In the genomic region with DNA sequence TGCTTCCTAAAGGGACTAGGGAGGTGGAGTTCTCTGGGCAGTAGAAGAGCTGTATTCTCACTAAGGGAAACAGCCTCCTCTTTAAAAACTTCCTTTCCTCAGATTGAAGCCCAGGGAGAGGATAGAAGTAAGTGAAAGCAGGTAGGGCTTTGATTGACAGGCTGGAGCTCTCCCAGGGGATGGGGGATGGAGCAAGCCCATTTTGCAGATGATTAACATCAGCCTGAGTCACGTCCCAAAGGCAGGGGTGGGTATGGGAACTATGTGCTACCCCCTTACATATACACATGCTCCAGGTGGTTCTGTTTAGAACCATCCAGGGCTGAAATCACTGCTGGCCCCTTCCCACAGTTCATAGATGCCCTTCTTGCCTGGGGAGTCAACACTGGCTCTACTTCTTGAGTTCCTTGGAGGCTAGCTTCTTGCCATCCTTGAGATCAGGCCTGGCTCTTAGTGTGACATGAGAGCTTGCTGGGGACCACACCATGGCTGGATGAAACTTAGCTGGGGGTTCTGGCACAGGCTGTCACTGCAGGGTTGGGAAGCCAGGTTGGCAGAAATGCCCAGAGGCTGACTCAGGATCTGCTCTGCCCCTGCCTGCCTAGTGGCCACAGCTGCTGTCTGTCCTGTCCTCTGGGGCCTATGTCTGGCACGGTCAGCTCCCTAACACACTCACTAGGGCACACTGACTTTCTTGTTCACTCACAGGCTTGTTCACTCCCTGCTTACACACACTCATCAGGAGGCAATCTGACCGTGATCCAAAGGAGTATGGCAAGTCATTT, we compare ENCODE assay signal across 21 mouse cellular contexts. TPM values are rescaled to one million over a fixed set of nuclear protein-coding genes. Genes with fewer than 3 reads are reported as not detected.
A peak's percentile ranks its signal among the peaks of the same experiment; 100 is the strongest.
DNase-seq lines count a peak whose midpoint lies in the region; ATAC-seq and TF ChIP-seq lines count a peak whose summit lies in the region.
"Had no signal": no experiment of that assay in that cellular context is flagged by ENCODE, and none has a peak within 500 bp of the region (broad histone marks: within the 10 kb centered on the region; RNA-seq: fewer than 3 reads in every experiment).

No protein-coding gene starts in this region.

- DNase-seq in adrenal gland, postnatal 14 days = peak; percentile 34
- no peak for DNase-seq in adrenal gland, postnatal 4 days (ENCODE audit: low spot score in 2 of 2)
- peak; percentile 53 for DNase-seq in left cerebral cortex, postnatal 4 days
- DNase-seq in left cerebral cortex, postnatal 36 days (ENCODE audit: low spot score in 2 of 2) = no peak
- peak; percentile 56 for DNase-seq in adipocyte (ENCODE audit: low spot score)
- DNase-seq: cerebellum, adult 11 months; cerebellum, postnatal 14 days; embryo, embryonic 11 days; kidney, adult 11 months; liver; right cerebral cortex, adult 18-20 months; thymus, postnatal 14 days had no signal

- no peak overlapping the region for H3ac ChIP-seq in myocyte (ENCODE audit: control insufficient read depth, insufficient read length)

- TF ChIP-seq POLR2A in myocyte (IDR thresholded peaks at IDR 0.05; ENCODE audit: insufficient read length, low read depth) = no peak

- intact Hi-C loops in left cerebral cortex, postnatal 4 days (cut with DNase I) = loop anchor here (5.0 kb wide), 1 partner anchor 57 kb away; no protein-coding TSS in a partner anchor
- intact Hi-C loops in left cerebral cortex, postnatal 36 days (cut with DNase I) = loop anchor here (5.0 kb wide), 2 partner anchors 42 to 78 kb away; no protein-coding TSS in a partner anchor

- no peak overlapping the region for H3K4me3 ChIP-seq in myocyte
- H3K4me3 ChIP-seq: embryonic facial prominence, embryonic 15.5 days; neural tube, embryonic 12.5 days had no signal

- H3K4me2 ChIP-seq in myocyte (ENCODE audit: low read depth) = peak overlapping the region; percentile 28
- H3K4me2 ChIP-seq: embryonic facial prominence, embryonic 15.5 days; neural tube, embryonic 12.5 days had no signal

- no peak for ATAC-seq in activated CD4-positive, CD25-positive, alpha-beta regulatory T cell, adult 4 months
- ATAC-seq: hindbrain, postnatal 0 days; lung, postnatal 0 days had no signal

- H3K79me2 ChIP-seq in myocyte (ENCODE audit: control insufficient read depth, insufficient read depth) = peaks cover 4% of the 10 kb centered on the region

- no peaks in the 10 kb centered on the region for H3K36me3 ChIP-seq in myocyte (ENCODE audit: control insufficient read depth, insufficient read depth)
- H3K36me3 ChIP-seq: embryonic facial prominence, embryonic 15.5 days; neural tube, embryonic 12.5 days had no signal

- no peaks in the 10 kb centered on the region for H3K27me3 ChIP-seq in myocyte (ENCODE audit: control insufficient read depth, insufficient read depth, insufficient read length)

TF ChIP-seq in myocyte, 11 proteins besides CTCF, POLR2A, EP300 and RAD21:
- TF ChIP-seq MYOD1 (IDR thresholded peaks at IDR 0.05; ENCODE audit: control insufficient read depth in 1 of 3, insufficient read length in 2 of 3, low read depth in 2 of 3) = peak; percentile 21 to 87 (median 50)
- no peak for TF ChIP-seq SRF (IDR thresholded peaks at IDR 0.05; ENCODE audit: control insufficient read depth, insufficient read length, low read depth)
- no peak for TF ChIP-seq USF1 (IDR thresholded peaks at IDR 0.05; ENCODE audit: low read depth)
- no peak for TF ChIP-seq POLR2AphosphoS2 (IDR thresholded peaks at IDR 0.05; ENCODE audit: insufficient read length, low read depth)
- no peak for TF ChIP-seq TCF3 (IDR thresholded peaks at IDR 0.05; ENCODE audit: insufficient read length, low read depth)
- TF ChIP-seq MYOG (IDR thresholded peaks at IDR 0.05; ENCODE audit: control insufficient read depth in 1 of 3, insufficient read depth in 1 of 3, insufficient read length in 2 of 3, low read depth in 2 of 3) = peak in 2 of 3 experiments; percentile 75 to 88
- TF ChIP-seq TCF12 (IDR thresholded peaks at IDR 0.05; ENCODE audit: insufficient read depth, poor library complexity, severe bottlenecking) = no peak
- TF ChIP-seq REST (IDR thresholded peaks at IDR 0.05; ENCODE audit: insufficient read depth, insufficient read length) = no peak
- TF ChIP-seq CEBPB (IDR thresholded peaks at IDR 0.05; ENCODE audit: insufficient read depth, poor library complexity, severe bottlenecking) = no peak
- TF ChIP-seq MAX (IDR thresholded peaks at IDR 0.05; ENCODE audit: low read depth) = no peak
- TF ChIP-seq E2F4 (IDR thresholded peaks at IDR 0.05; ENCODE audit: insufficient read depth) = no peak

RNA-seq across cellular contexts. Expression of a gene that starts 2.2 kb away (rescaled TPM):
- 1.4 and 1.9 TPM in 2 replicates for total RNA-seq in adrenal gland, postnatal 14 days (2021)
- total RNA-seq in adrenal gland, postnatal 4 days (2021) = 1 to 10 TPM; 4.4 to 4.5 TPM
- 10 to 100 TPM; 45.7 to 46.8 TPM for total RNA-seq in left cerebral cortex, postnatal 4 days (2021)
- 10 to 100 TPM; 12.4 to 15.8 TPM for total RNA-seq in left cerebral cortex, postnatal 36 days (2021)
- polyA plus RNA-seq in myocyte (2012; fragmentation: generic; extraction: Trizol) = 24.9 TPM
- not detected for polyA plus RNA-seq in activated CD4-positive, CD25-positive, alpha-beta regulatory T cell, adult 4 months (2017; shearing (Covaris generic))
- total RNA-seq: CH12.LX; hematopoietic stem cell, adult 5-6 weeks had no signal
- polyA plus RNA-seq: liver, embryonic 16.5 days had no signal

Comparison
In these comparisons a context has a peak if more than half of its experiments do, and no peak if none do; other contexts are left out.
1. DNase-seq: peak in adrenal gland, postnatal 14 days (single experiment), left cerebral cortex, postnatal 4 days (single experiment) and adipocyte (single experiment); none in adrenal gland, postnatal 4 days (0 of 2) and left cerebral cortex, postnatal 36 days (0 of 2).